Mouse (Mus musculus): Measurements from ENCODE around the gene Mitf. TPM values are rescaled to one million over a fixed set of nuclear protein-coding genes. Genes with fewer than 3 reads are reported as not detected.

Gene Mitf
- total and polyA plus RNA-seq, 2 experiments from 2014 or later: 2.6 to 7.0 TPM

DNA sequence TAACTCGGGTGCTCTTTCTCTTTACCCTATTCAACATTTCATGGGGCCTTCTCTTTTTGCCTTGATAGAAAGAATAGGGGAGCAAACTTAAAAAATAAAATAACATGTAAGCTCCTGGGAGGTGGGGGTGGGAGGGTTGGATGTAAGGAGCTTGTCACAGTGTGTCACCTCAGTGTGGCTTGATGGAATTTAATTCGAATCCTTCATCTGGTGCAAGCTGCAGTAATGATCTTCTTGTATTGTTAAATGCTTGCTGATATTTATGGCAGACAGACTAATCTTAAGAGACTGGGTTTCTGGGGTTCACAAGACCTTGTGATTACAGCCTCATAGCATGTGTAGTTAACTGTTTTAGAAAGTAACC lies 144.0 kb downstream of the Mitf start:
- no peak for DNase-seq (ENCODE audit: low spot score)
- no peak for ATAC-seq
- 47% methylated on average over 2 of the region's 2 CpGs for WGBS
- H3K27ac ChIP-seq: no peak overlapping the region
- H3K4me3 ChIP-seq (ENCODE audit: low read length): no peak overlapping the region
- no peak for TF ChIP-seq CTCF (IDR thresholded peaks at IDR 0.05; ENCODE audit: low read depth)
- H3K9me3 ChIP-seq (ENCODE audit: low read length): no peaks in the 10 kb centered on the region
- H3K36me3 ChIP-seq (ENCODE audit: insufficient read depth, low read length): no peaks in the 10 kb centered on the region
- no peaks in the 10 kb centered on the region for H3K4me1 ChIP-seq (ENCODE audit: insufficient read depth, low read length)
- no peak overlapping the region for H3K9ac ChIP-seq (replicated peaks; ENCODE audit: low read length)
- no peak overlapping the region for H3K4me2 ChIP-seq (ENCODE audit: low read depth, low read length)
- no peaks in the 10 kb centered on the region for H3K27me3 ChIP-seq (ENCODE audit: insufficient read depth, low read length)

- TF ChIP-seq CTCF (IDR thresholded peaks at IDR 0.05; ENCODE audit: low read depth): no peak
- Histone ChIP-seq H3K9ac (replicated peaks; ENCODE audit: low read length) (no peak overlapping the region), H3K27ac (no peak overlapping the region), H3K36me3 (ENCODE audit: insufficient read depth, low read length) (no peaks in the 10 kb centered on the region), H3K4me3 (ENCODE audit: low read length) (no peak overlapping the region), H3K27me3 (ENCODE audit: insufficient read depth, low read length) (no peaks in the 10 kb centered on the region), H3K4me1 (ENCODE audit: insufficient read depth, low read length) (no peaks in the 10 kb centered on the region), H3K9me3 (ENCODE audit: low read length) (no peaks in the 10 kb centered on the region), H3K4me2 (ENCODE audit: low read depth, low read length) (no peak overlapping the region)
- DNase-seq (ENCODE audit: low spot score): no peak
- 67% methylated on average over 1 of the region's 1 CpGs for WGBS
- ATAC-seq: no peak
These were observed 144.9 kb downstream of the Mitf start for GRCm38 (mm10) chr6:97951711-97952110.

- Histone ChIP-seq H3K4me1 (ENCODE audit: insufficient read depth, low read length) (no peaks in the 10 kb centered on the region), H3K9me3 (ENCODE audit: low read length) (no peaks in the 10 kb centered on the region), H3K4me2 (ENCODE audit: low read depth, low read length) (no peak overlapping the region), H3K36me3 (ENCODE audit: insufficient read depth, low read length) (no peaks in the 10 kb centered on the region), H3K4me3 (ENCODE audit: low read length) (no peak overlapping the region), H3K27ac (no peak overlapping the region), H3K9ac (replicated peaks; ENCODE audit: low read length) (no peak overlapping the region), H3K27me3 (ENCODE audit: insufficient read depth, low read length) (no peaks in the 10 kb centered on the region)
- 76% methylated on average over 8 of the region's 8 CpGs for WGBS
- no peak for ATAC-seq
- DNase-seq (ENCODE audit: low spot score): no peak
- no peak for TF ChIP-seq CTCF (IDR thresholded peaks at IDR 0.05; ENCODE audit: low read depth)
These were observed 146.0 kb downstream of the Mitf start for GRCm38 (mm10) chr6:97952845-97953244.

GRCm38 (mm10) chr6:97956121-97956520 lies 149.3 kb downstream of the Mitf start:
- Histone ChIP-seq H3K27me3 (ENCODE audit: insufficient read depth, low read length) (no peaks in the 10 kb centered on the region), H3K9ac (replicated peaks; ENCODE audit: low read length) (no peak overlapping the region), H3K4me2 (ENCODE audit: low read depth, low read length) (no peak overlapping the region), H3K36me3 (ENCODE audit: insufficient read depth, low read length) (no peaks in the 10 kb centered on the region), H3K9me3 (ENCODE audit: low read length) (no peaks in the 10 kb centered on the region), H3K4me1 (ENCODE audit: insufficient read depth, low read length) (no peaks in the 10 kb centered on the region), H3K27ac (no peak overlapping the region), H3K4me3 (ENCODE audit: low read length) (no peak overlapping the region)
- DNase-seq (ENCODE audit: low spot score): no peak
- ATAC-seq: no peak
- 88% methylated on average over 6 of the region's 6 CpGs for WGBS
- no peak for TF ChIP-seq CTCF (IDR thresholded peaks at IDR 0.05; ENCODE audit: low read depth)

GRCm38 (mm10) chr6:97956636-97957035 lies 149.8 kb downstream of the Mitf start:
- no peak overlapping the region for H3K4me2 ChIP-seq (ENCODE audit: low read depth, low read length)
- H3K4me3 ChIP-seq (ENCODE audit: low read length): no peak overlapping the region
- H3K9ac ChIP-seq (replicated peaks; ENCODE audit: low read length): no peak overlapping the region
- H3K4me1 ChIP-seq (ENCODE audit: insufficient read depth, low read length): no peaks in the 10 kb centered on the region
- TF ChIP-seq CTCF (IDR thresholded peaks at IDR 0.05; ENCODE audit: low read depth): no peak
- H3K27me3 ChIP-seq (ENCODE audit: insufficient read depth, low read length): no peaks in the 10 kb centered on the region
- no peaks in the 10 kb centered on the region for H3K9me3 ChIP-seq (ENCODE audit: low read length)
- WGBS: 95% methylated on average over 10 of the region's 10 CpGs
- no peaks in the 10 kb centered on the region for H3K36me3 ChIP-seq (ENCODE audit: insufficient read depth, low read length)
- no peak overlapping the region for H3K27ac ChIP-seq
- DNase-seq (ENCODE audit: low spot score) (no peak), ATAC-seq (no peak)

DNA sequence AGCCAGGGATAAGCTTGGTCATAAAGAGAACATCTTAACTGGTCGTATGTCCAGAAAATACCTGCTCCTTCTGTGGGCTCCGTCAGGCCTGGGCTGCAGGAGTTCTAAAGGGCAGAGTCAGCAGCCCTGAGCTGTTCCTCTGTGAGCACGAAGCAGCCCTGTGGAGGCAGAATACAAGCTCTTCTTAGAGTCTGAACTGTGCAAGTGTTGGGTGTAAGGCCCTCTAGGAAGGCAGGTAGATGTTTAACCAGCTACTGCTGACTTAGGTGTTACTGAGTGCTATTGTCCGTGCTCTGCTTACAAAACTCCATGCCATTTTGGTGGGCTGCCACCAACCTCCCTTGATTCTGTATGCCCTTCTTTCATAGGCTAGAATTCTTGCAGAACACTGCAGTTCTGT lies 151.4 kb downstream of the Mitf start:
- Histone ChIP-seq H3K36me3 (ENCODE audit: insufficient read depth, low read length) (no peaks in the 10 kb centered on the region), H3K4me2 (ENCODE audit: low read depth, low read length) (no peak overlapping the region), H3K4me1 (ENCODE audit: insufficient read depth, low read length) (no peaks in the 10 kb centered on the region), H3K9me3 (ENCODE audit: low read length) (no peaks in the 10 kb centered on the region), H3K27me3 (ENCODE audit: insufficient read depth, low read length) (no peaks in the 10 kb centered on the region), H3K4me3 (ENCODE audit: low read length) (no peak overlapping the region), H3K9ac (replicated peaks; ENCODE audit: low read length) (no peak overlapping the region), H3K27ac (no peak overlapping the region)
- no peak for TF ChIP-seq CTCF (IDR thresholded peaks at IDR 0.05; ENCODE audit: low read depth)
- 76% methylated on average over 4 of the region's 4 CpGs for WGBS
- no peak for ATAC-seq
- DNase-seq (ENCODE audit: low spot score): no peak

DNA sequence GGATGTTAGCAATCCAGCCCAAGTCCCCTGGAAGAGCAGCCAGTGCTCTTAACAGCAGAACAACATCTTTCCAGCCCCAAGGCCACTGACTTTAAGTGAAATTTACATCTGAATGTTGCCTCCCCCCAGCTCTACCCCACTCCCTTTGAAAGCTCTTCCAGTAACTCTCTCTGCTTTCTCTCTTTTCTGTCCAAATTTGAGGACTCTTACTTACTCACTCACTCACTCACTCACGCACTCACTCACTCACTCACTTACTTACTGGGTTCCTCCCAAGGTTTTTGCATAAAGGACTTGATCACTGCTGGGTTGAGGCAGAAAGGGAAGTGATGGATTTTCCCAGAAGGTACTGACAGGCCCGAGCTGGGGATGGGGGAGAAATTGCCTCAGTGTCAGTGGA lies 154.9 kb downstream of the Mitf start:
- H3K9me3 ChIP-seq (ENCODE audit: low read length): no peaks in the 10 kb centered on the region
- 49% methylated on average over 2 of the region's 2 CpGs for WGBS
- no peak for DNase-seq (ENCODE audit: low spot score)

More for the DNA sequence above, 154.9 kb downstream of the Mitf start:
- no peaks in the 10 kb centered on the region for H3K27me3 ChIP-seq (ENCODE audit: insufficient read depth, low read length)
- H3K27ac ChIP-seq: no peak overlapping the region
- no peak for ATAC-seq
- no peak overlapping the region for H3K9ac ChIP-seq (replicated peaks; ENCODE audit: low read length)
- H3K4me3 ChIP-seq (ENCODE audit: low read length): no peak overlapping the region
- no peaks in the 10 kb centered on the region for H3K4me1 ChIP-seq (ENCODE audit: insufficient read depth, low read length)
- no peaks in the 10 kb centered on the region for H3K36me3 ChIP-seq (ENCODE audit: insufficient read depth, low read length)
- H3K4me2 ChIP-seq (ENCODE audit: low read depth, low read length): no peak overlapping the region
- no peak for TF ChIP-seq CTCF (IDR thresholded peaks at IDR 0.05; ENCODE audit: low read depth)
